Mouse (Mus musculus): ENCODE data around the gene Trim50. TPM values are rescaled to one million over a fixed set of nuclear protein-coding genes. Genes with fewer than 3 reads are reported as not detected.

The Trim50 gene
- polyA plus RNA-seq, 1 experiment from 2014 or later: not detected

DNA sequence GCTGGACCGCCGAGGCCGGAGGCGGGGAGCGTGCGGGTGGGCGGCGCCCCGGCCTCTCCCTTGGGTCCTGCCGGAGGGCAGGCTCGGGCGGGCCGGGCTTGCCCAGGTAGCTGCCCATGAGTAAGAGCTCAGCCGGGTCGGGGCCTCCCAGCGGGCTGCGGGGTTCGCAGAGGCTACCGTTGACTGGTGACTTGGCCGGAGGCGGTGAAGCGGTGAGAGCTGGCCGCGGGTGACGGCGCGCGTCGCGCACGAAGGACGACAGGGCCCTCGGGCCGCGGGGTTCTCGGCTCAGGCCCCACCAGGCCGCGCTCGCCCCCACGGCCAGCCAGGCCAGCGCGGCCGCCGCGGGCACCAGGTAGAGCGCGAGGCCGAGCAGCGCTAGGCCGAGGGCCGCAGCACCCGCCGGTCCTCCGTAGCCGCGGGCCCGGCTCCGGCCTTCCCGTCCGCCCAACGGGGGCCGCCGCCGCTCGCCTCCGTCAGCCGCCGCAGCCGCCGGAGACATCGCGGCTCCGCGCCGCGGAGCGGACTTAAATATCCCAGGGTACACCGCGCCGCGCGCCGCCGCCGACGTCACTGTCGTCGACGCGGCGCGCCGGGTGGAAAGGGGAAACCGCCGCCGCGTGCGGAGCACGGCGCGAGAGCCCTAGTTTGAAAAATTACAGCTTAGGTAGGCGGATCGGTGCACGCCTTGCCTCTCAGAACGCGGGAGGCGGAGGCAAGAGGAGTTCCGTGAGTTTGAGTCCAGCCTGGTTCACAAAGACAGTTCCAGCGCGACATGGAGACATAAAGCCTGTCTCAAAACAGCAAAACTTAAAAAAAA, 41.1 kb downstream of the Trim50 start, which contains the start of gene Pom121:
Pom121 (minus strand) TSS at position 543 of the 820 bp plus-strand sequence.
- peak; percentile 81 for ATAC-seq (ENCODE audit: insufficient number of reproducible peaks, insufficient read depth, low FRiP score, low TSS enrichment, low read depth)
- H3K27ac ChIP-seq: peak within 1 kb of the TSS; percentile 91
- H3K4me2 ChIP-seq: peak within 1 kb of the TSS; percentile 84
- H3K27me3 ChIP-seq: no peaks in the 10 kb centered on the region
- WGBS: under 1% methylated on average over 105 of the region's 110 CpGs
- no peaks in the 10 kb centered on the region for H3K9me3 ChIP-seq
- peak within 1 kb of the TSS; percentile 99 for H3K4me3 ChIP-seq (replicated peaks)
- peaks cover 31% of the 10 kb centered on the region for H3K36me3 ChIP-seq
- peaks cover 9% of the 10 kb centered on the region for H3K4me1 ChIP-seq (replicated peaks)
- peak within 1 kb of the TSS; percentile 99 for H3K9ac ChIP-seq (replicated peaks)

DNA sequence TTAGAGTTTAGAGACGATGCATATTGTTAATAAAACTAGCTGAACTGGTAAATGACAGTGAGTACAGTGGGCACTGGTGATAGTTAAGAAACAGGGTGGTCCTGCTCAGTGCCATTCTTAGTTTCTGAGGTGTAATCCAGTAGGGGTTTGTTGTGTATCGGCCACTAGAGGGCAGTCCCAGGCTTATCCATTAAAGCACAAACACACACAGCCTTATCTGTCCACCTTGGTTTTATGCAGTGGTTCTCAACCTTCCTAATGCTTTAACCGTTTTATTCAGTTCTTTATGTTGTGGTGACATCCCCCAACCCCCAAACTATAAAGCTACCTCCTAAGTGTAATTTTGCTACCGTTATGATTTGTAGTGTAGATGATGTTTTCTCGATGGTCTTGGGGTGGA, 42.7 kb downstream of the Trim50 start:
- Histone ChIP-seq H3K4me1 (replicated peaks) (peaks cover 9% of the 10 kb centered on the region), H3K4me2 (no peak overlapping the region), H3K9ac (replicated peaks) (no peak overlapping the region), H3K27ac (no peak overlapping the region), H3K4me3 (replicated peaks) (no peak overlapping the region), H3K27me3 (no peaks in the 10 kb centered on the region), H3K9me3 (no peaks in the 10 kb centered on the region), H3K36me3 (peaks cover 15% of the 10 kb centered on the region)
- 56% methylated on average over 5 of the region's 5 CpGs for WGBS
- ATAC-seq (ENCODE audit: insufficient number of reproducible peaks, insufficient read depth, low FRiP score, low TSS enrichment, low read depth): no peak

GRCm38 (mm10) chr5:135399382-135399781, 46.3 kb downstream of the Trim50 start:
- ATAC-seq (ENCODE audit: insufficient number of reproducible peaks, insufficient read depth, low FRiP score, low TSS enrichment, low read depth): no peak
- WGBS: 62% methylated on average over 6 of the region's 6 CpGs
- Histone ChIP-seq H3K36me3 (no peaks in the 10 kb centered on the region), H3K27ac (no peak overlapping the region), H3K27me3 (no peaks in the 10 kb centered on the region), H3K9ac (replicated peaks) (no peak overlapping the region), H3K4me2 (no peak overlapping the region), H3K4me3 (replicated peaks) (no peak overlapping the region), H3K4me1 (replicated peaks) (no peaks in the 10 kb centered on the region), H3K9me3 (no peaks in the 10 kb centered on the region)

DNA sequence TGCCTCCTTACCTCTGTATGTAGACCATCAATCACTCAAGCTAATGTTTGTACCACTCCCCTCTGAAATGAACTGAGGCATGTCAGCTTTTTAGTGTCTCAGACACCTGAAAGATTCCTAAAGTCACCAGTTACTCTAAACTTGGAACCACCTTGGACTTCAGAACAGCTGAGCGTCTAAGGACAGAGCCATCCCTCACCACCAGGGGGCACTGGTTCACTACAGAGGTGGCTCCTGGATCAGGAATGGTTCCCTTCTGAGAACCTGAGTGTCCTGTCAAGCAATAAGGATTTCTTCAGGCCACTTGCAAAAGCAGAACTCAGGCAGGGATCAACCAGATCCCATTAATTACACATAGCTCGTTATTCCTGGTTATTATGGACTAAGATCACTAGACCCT, 47.1 kb downstream of the Trim50 start:
- Histone ChIP-seq H3K4me2 (no peak overlapping the region), H3K4me1 (replicated peaks) (0 out of 2 replicates have a peak, but pooled peaks cover 2% of the 10 kb centered on the region), H3K27me3 (no peaks in the 10 kb centered on the region), H3K9ac (replicated peaks) (no peak overlapping the region), H3K36me3 (no peaks in the 10 kb centered on the region), H3K4me3 (replicated peaks) (no peak overlapping the region), H3K9me3 (no peaks in the 10 kb centered on the region), H3K27ac (no peak overlapping the region)
- WGBS: 11% methylated on average over 2 of the region's 2 CpGs
- ATAC-seq (ENCODE audit: insufficient number of reproducible peaks, insufficient read depth, low FRiP score, low TSS enrichment, low read depth): no peak

- Histone ChIP-seq H3K4me2 (no peak overlapping the region), H3K4me3 (replicated peaks) (no peak overlapping the region), H3K27ac (no peak overlapping the region), H3K27me3 (no peaks in the 10 kb centered on the region), H3K36me3 (peaks cover 9% of the 10 kb centered on the region), H3K4me1 (replicated peaks) (0 out of 2 replicates have a peak, but pooled peaks cover 2% of the 10 kb centered on the region), H3K9ac (replicated peaks) (no peak overlapping the region), H3K9me3 (no peaks in the 10 kb centered on the region)
- ATAC-seq (ENCODE audit: insufficient number of reproducible peaks, insufficient read depth, low FRiP score, low TSS enrichment, low read depth): peak; percentile 54; the same call in 1 of the 2 replicates
- WGBS: 37% methylated on average over 20 of the region's 20 CpGs
Measured at GRCm38 (mm10) chr5:135404623-135405022, 51.5 kb downstream of the Trim50 start.

DNA sequence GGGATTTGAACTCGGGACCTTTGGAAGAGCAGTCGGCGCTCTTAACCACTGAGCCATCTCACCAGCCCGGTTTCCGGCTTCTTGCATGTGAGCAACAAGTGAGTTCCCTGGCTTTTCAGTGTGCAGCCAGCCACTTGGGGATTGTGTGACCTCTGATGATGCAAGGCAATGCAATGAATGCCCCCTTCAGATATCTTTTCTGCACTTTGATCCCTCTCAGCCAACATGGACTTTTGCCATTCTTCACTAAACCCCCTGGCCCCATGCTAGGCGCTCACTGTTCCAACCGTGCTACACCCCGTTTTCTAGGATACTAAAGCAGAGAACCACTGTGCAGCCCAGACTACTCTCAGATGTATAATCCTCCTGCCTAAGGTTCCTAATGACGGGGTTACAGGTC, 52.3 kb downstream of the Trim50 start:
- Histone ChIP-seq H3K27ac (no peak overlapping the region), H3K4me3 (replicated peaks) (no peak overlapping the region), H3K36me3 (peaks cover 17% of the 10 kb centered on the region), H3K4me1 (replicated peaks) (0 out of 2 replicates have a peak, but pooled peaks cover 2% of the 10 kb centered on the region), H3K27me3 (no peaks in the 10 kb centered on the region), H3K4me2 (no peak overlapping the region), H3K9me3 (no peaks in the 10 kb centered on the region), H3K9ac (replicated peaks) (no peak overlapping the region)
- WGBS: 83% methylated on average over 9 of the region's 9 CpGs
- no peak for ATAC-seq (ENCODE audit: insufficient number of reproducible peaks, insufficient read depth, low FRiP score, low TSS enrichment, low read depth)

GRCm38 (mm10) chr5:135408114-135408513, 55.0 kb downstream of the Trim50 start:
- no peak for ATAC-seq (ENCODE audit: insufficient number of reproducible peaks, insufficient read depth, low FRiP score, low TSS enrichment, low read depth)
- H3K27ac ChIP-seq: no peak overlapping the region

GRCm38 (mm10) chr5:135410266-135410665, 57.2 kb downstream of the Trim50 start:
- Histone ChIP-seq H3K4me2 (no peak overlapping the region), H3K27me3 (no peaks in the 10 kb centered on the region), H3K27ac (no peak overlapping the region), H3K9ac (replicated peaks) (no peak overlapping the region), H3K4me3 (replicated peaks) (no peak overlapping the region), H3K9me3 (0 out of 2 replicates have a peak, but pooled peaks cover under 1% of the 10 kb centered on the region), H3K36me3 (peaks cover 59% of the 10 kb centered on the region), H3K4me1 (replicated peaks) (no peaks in the 10 kb centered on the region)
- ATAC-seq (ENCODE audit: insufficient number of reproducible peaks, insufficient read depth, low FRiP score, low TSS enrichment, low read depth): no peak
- 93% methylated on average over 9 of the region's 9 CpGs for WGBS

More at GRCm38 (mm10) chr5:135408114-135408513, 55.0 kb downstream of the Trim50 start:
- H3K4me1 ChIP-seq (replicated peaks): 0 out of 2 replicates have a peak, but pooled peaks cover 2% of the 10 kb centered on the region
- H3K4me3 ChIP-seq (replicated peaks): no peak overlapping the region
- WGBS: 83% methylated on average over 4 of the region's 4 CpGs
- H3K27me3 ChIP-seq: no peaks in the 10 kb centered on the region
- H3K9me3 ChIP-seq: no peaks in the 10 kb centered on the region
- H3K4me2 ChIP-seq: no peak overlapping the region
- peaks cover 38% of the 10 kb centered on the region for H3K36me3 ChIP-seq
- H3K9ac ChIP-seq (replicated peaks): no peak overlapping the region

Small RNAs within 50 kb of the gene (microRNA-seq; reads per million reads assigned to microRNA genes)
- gene Mir7033: not detected

Other genes with a start within 250 kb of the Trim50 start
- gene Tbl2, start 203.6 kb upstream of the Trim50 start, polyA plus RNA-seq (2016; fragmentation: Nextera tagmentation; extraction: Ambion mirVana): 30.1 and 30.2 TPM in 2 replicates
- gene Bcl7b, start 185.0 kb upstream of the Trim50 start, polyA plus RNA-seq (2016; fragmentation: Nextera tagmentation; extraction: Ambion mirVana): 43.2 and 45.0 TPM in 2 replicates
- gene Baz1b, start 166.0 kb upstream of the Trim50 start, polyA plus RNA-seq (2016; fragmentation: Nextera tagmentation; extraction: Ambion mirVana): 72.8 and 73.6 TPM in 2 replicates
- gene Fzd9, start 102.1 kb upstream of the Trim50 start, polyA plus RNA-seq (2016; fragmentation: Nextera tagmentation; extraction: Ambion mirVana): 9.2 and 10.3 TPM in 2 replicates
- 0.16 TPM in 1 of 2 replicates, not detected in the other for gene Fkbp6, start 3.3 kb upstream of the Trim50 start, polyA plus RNA-seq (2016; fragmentation: Nextera tagmentation; extraction: Ambion mirVana)
- 40.0 and 40.1 TPM in 2 replicates for gene Nsun5, start 16.7 kb downstream of the Trim50 start, polyA plus RNA-seq (2016; fragmentation: Nextera tagmentation; extraction: Ambion mirVana)
- 19.1 and 22.1 TPM in 2 replicates for gene Pom121, start 41.3 kb downstream of the Trim50 start, polyA plus RNA-seq (2016; fragmentation: Nextera tagmentation; extraction: Ambion mirVana)
- 50.7 and 54.8 TPM in 2 replicates for gene Hip1, start 191.8 kb downstream of the Trim50 start, polyA plus RNA-seq (2016; fragmentation: Nextera tagmentation; extraction: Ambion mirVana)
- gene Ccl26, start 210.3 kb downstream of the Trim50 start, polyA plus RNA-seq (2016; fragmentation: Nextera tagmentation; extraction: Ambion mirVana): not detected in 2 replicates
- 0.31 and 0.68 TPM in 2 replicates for gene Ccl24, start 219.8 kb downstream of the Trim50 start, polyA plus RNA-seq (2016; fragmentation: Nextera tagmentation; extraction: Ambion mirVana)

Data from limb, embryonic 12.5 days (tissue).